8 mouse cellular contexts compared by ENCODE assay signal in the genomic region with DNA sequence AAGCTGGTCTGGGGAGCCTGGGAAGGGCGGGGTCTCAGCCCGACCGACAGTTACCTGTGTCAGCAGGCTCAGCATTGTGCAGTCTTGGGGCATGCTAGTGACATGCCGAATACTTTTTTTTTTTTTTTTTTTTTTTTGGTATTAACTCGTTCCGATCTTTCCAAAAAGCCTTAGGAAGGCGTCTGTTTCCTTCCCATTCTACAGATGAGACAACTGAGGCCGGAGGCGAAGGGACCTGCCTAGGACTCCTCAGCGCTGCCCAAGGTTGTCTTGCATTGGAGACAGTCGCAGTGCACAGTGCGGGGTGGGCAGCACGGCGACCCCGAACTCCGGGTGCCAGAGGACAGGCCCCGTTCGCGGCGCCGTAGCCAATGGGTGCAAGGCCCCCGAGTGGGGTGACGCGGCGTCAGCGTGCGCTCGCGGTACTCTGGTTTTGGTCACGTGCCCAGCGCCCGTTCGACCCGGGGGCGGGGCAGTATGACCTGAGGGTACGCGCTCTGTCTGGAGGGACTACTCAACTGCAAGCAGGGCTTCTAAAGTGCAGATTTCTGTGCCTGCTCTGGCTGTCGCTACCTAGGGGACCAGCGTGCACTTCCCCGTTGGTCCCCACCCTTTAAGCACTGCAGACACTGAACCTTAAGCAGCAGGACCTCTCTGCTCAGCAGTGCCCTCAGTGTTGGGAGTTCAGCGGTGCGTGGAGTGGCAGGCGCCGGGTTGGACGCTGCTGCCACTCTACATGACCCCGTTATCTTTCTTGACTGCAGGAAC. TPM values are rescaled to one million over a fixed set of nuclear protein-coding genes. Genes with fewer than 3 reads are reported as not detected.
DNase-seq lines count a peak whose midpoint lies in the region; ATAC-seq lines count a peak whose summit lies in the region.

A gene (minus strand): TSS at position 113 of the 768 bp plus-strand sequence.

- peak; percentile 85 for ATAC-seq in intestine, embryonic 15.5 days

- peak within 1 kb of the TSS; percentile 89 for H3K27ac ChIP-seq in intestine, embryonic 15.5 days
- peak within 1 kb of the TSS; percentile 81 for H3K27ac ChIP-seq in midbrain, embryonic 10.5 days (replicated peaks)

- H3K4me2 ChIP-seq in intestine, embryonic 15.5 days (replicated peaks), result peak within 1 kb of the TSS; percentile 85

- H3K9ac ChIP-seq in intestine, embryonic 15.5 days, result peak within 1 kb of the TSS; percentile 45

- no peaks in the 10 kb centered on the region for H3K9me3 ChIP-seq in intestine, embryonic 15.5 days
- no peaks in the 10 kb centered on the region for H3K9me3 ChIP-seq in midbrain, embryonic 10.5 days (replicated peaks)

- H3K36me3 ChIP-seq in intestine, embryonic 15.5 days, result peaks cover 2% of the 10 kb centered on the region; the same call in 1 of the 2 replicates
- peaks cover 13% of the 10 kb centered on the region for H3K36me3 ChIP-seq in midbrain, embryonic 10.5 days

- no peaks in the 10 kb centered on the region for H3K27me3 ChIP-seq in intestine, embryonic 15.5 days (replicated peaks)
- peaks cover 17% of the 10 kb centered on the region; the same call in 1 of the 2 replicates for H3K27me3 ChIP-seq in midbrain, embryonic 10.5 days (ENCODE audit: low read depth, poor library complexity, severe bottlenecking)

- DNase-seq in adrenal gland, adult (ENCODE audit: inconsistent age in 2 of 2, low spot score in 1 of 2), result peak; percentile 92 to 97
- DNase-seq in embryo, embryonic 10.5 days (ENCODE audit: low spot score), result peak; percentile 87
- DNase-seq in gastrocnemius, postnatal 36 days, result peak; percentile 69 to 78
- peak; percentile 70 to 74 for DNase-seq in left cerebral cortex, postnatal 36 days (ENCODE audit: low spot score in 2 of 2)
- peak; percentile 83 for DNase-seq in midbrain, embryonic 10.5 days (ENCODE audit: low spot score)
- DNase-seq in right cerebral cortex, postnatal 36 days (ENCODE audit: low spot score in 2 of 2), result peak; percentile 52 to 53
- peak; percentile 90 for DNase-seq in yolk sac, embryonic 10.5 days (ENCODE audit: low spot score)

- H3K4me1 ChIP-seq in intestine, embryonic 15.5 days (replicated peaks), result peaks cover 40% of the 10 kb centered on the region
- peaks cover 52% of the 10 kb centered on the region for H3K4me1 ChIP-seq in midbrain, embryonic 10.5 days

- WGBS in intestine, embryonic 15.5 days, result 4% methylated on average over 46 of the region's 46 CpGs
- 4% methylated on average over 46 of the region's 46 CpGs for WGBS in midbrain, embryonic 10.5 days

- peak within 1 kb of the TSS; percentile 43 for H3K4me3 ChIP-seq in intestine, embryonic 15.5 days (replicated peaks)
- H3K4me3 ChIP-seq in midbrain, embryonic 10.5 days, result peak within 1 kb of the TSS; percentile 53

- intact Hi-C loops in gastrocnemius, postnatal 36 days (cut with DNase I), result no loop called here
- intact Hi-C loops in left cerebral cortex, postnatal 36 days (cut with DNase I), result no loop called here

RNA-seq across cellular contexts. Expression of the gene that starts here (rescaled TPM):
- 10 to 100 TPM; 18.4 to 21.0 TPM for total RNA-seq in gastrocnemius, postnatal 36 days (2021)
- 89.5 and 108 TPM in 2 replicates for polyA plus RNA-seq in intestine, embryonic 15.5 days (2015; fragmentation: Nextera tagmentation; extraction: Ambion mirVana)
- total RNA-seq in left cerebral cortex, postnatal 36 days (2021), result 10 to 100 TPM; 48.2 to 63.2 TPM
- 47.0 and 51.0 TPM in 2 replicates for polyA plus RNA-seq in midbrain, embryonic 10.5 days (2016; fragmentation: Nextera tagmentation; extraction: Ambion mirVana)

Comparison
In these comparisons a context has a peak if more than half of its experiments do, and no peak if none do; other contexts are left out.
1. Peak in every context shown above with its lines: DNase-seq, ATAC-seq, H3K4me3 ChIP-seq and H3K27ac ChIP-seq.